In the genomic region with DNA sequence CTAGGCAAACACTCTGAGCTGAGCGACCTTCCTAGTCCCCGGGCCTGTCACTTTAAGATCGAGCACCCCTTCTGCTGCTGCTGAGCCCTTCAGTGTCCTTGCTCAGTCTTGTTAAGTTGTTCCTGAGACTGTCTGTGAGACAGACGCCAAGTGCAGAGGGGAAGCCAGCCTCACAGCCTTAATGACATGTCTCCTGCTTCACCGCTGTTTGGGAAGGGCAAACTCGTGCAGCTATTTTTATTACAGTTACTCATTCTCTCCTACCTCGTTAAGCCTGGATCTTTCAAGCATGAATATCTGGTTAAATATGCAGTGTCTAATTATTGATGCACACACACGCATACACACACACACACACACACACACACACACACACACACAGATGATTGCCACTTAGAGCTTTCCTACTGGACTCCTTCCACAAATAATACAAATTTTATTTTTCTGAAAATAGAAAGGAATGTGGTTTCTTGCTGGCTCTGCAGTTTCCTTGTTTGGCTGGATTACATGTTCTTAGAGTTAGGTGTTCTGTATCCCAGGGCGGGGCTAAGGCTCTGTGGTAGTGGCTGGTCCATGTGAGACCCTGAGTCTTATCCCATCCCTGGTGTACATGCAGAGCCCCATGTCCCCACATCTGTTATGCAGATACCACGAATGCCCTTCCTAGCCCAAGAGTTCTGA, we compare ENCODE assay signal across 9 mouse cellular contexts. TPM values are rescaled to one million over a fixed set of nuclear protein-coding genes. Genes with fewer than 3 reads are reported as not detected.
A peak's percentile ranks its signal among the peaks of the same experiment; 100 is the strongest.
DNase-seq lines count a peak whose midpoint lies in the region; ATAC-seq and TF ChIP-seq lines count a peak whose summit lies in the region.
"Had no signal": no experiment of that assay in that cellular context is flagged by ENCODE, and none has a peak within 500 bp of the region (broad histone marks: within the 10 kb centered on the region; RNA-seq: fewer than 3 reads in every experiment).

No protein-coding gene starts in this region.

- H3K9me3 ChIP-seq in heart, postnatal 0 days (replicated peaks; ENCODE audit: control insufficient read depth, low read length), result no peaks in the 10 kb centered on the region

- no peak for TF ChIP-seq CTCF in embryonic fibroblast, embryonic 13.5 days (IDR thresholded peaks at IDR 0.05; ENCODE audit: borderline replicate concordance, insufficient read depth, low read length)
- no peak for TF ChIP-seq CTCF in heart, postnatal 0 days (IDR thresholded peaks at IDR 0.05; ENCODE audit: low read depth)

- 13% methylated on average over 10 of the region's 10 CpGs for WGBS in heart, postnatal 0 days

- H3K27me3 ChIP-seq in heart, postnatal 0 days (ENCODE audit: control insufficient read depth, insufficient read depth, low read length), result no peaks in the 10 kb centered on the region

- H3K36me3 ChIP-seq in heart, postnatal 0 days (replicated peaks; ENCODE audit: control insufficient read depth, insufficient read depth, low read length), result no peaks in the 10 kb centered on the region

- H3K4me2 ChIP-seq in heart, postnatal 0 days (ENCODE audit: low read depth, low read length), result 0 out of 2 replicates have a peak overlapping the region, but pooled peaks have one; percentile 8

- 0 out of 2 replicates have a peak overlapping the region, but pooled peaks have one; percentile 12 for H3K9ac ChIP-seq in heart, postnatal 0 days (replicated peaks; ENCODE audit: low read depth, low read length)

- TF ChIP-seq EP300 in heart, postnatal 0 days (IDR thresholded peaks at IDR 0.05; ENCODE audit: low read depth), result peak; percentile 94

- H3K4me3 ChIP-seq in embryonic fibroblast, embryonic 13.5 days (ENCODE audit: insufficient read depth, low read length), result no peak overlapping the region
- no peak overlapping the region for H3K4me3 ChIP-seq in heart, postnatal 0 days (ENCODE audit: low read depth, low read length)

- H3K27ac ChIP-seq in embryonic fibroblast, embryonic 13.5 days (ENCODE audit: insufficient read depth, low read length), result peak overlapping the region; percentile 99
- peak overlapping the region; percentile 92 for H3K27ac ChIP-seq in heart, postnatal 0 days (ENCODE audit: low read depth)
- H3K27ac ChIP-seq: macrophage had no signal

- ATAC-seq in heart, postnatal 0 days (ENCODE audit: insufficient read depth, low read depth), result peak; percentile 66

- peak; percentile 29 to 34 for DNase-seq in right cerebral cortex, adult 2 months (ENCODE audit: low spot score in 2 of 2)
- no peak for DNase-seq in right cerebral cortex, postnatal 25 days
- peak; percentile 91 for DNase-seq in heart, postnatal 0 days (ENCODE audit: low spot score)
- peak; percentile 50 to 70 for DNase-seq in kidney, postnatal 4 days
- DNase-seq in thymus, postnatal 14 days, result no peak
- DNase-seq in embryo, embryonic 10.5 days (ENCODE audit: low spot score), result no peak
- DNase-seq in yolk sac, embryonic 10.5 days (ENCODE audit: low spot score), result no peak

- peaks cover 31% of the 10 kb centered on the region for H3K4me1 ChIP-seq in embryonic fibroblast, embryonic 13.5 days (ENCODE audit: control insufficient read depth, insufficient read depth, low read length)
- peaks cover 59% of the 10 kb centered on the region for H3K4me1 ChIP-seq in heart, postnatal 0 days (ENCODE audit: control insufficient read depth, insufficient read depth)

- TF ChIP-seq POLR2A in embryonic fibroblast, embryonic 13.5 days (IDR thresholded peaks at IDR 0.05; ENCODE audit: low read depth, low read length), result 0 out of 2 replicates have a peak, but pooled peaks have one; percentile 16

RNA-seq across cellular contexts. Expression of a gene that starts 18.6 kb away (rescaled TPM):
- polyA plus RNA-seq in embryonic fibroblast, embryonic 13.5 days (2011; ENCODE audit: insufficient read length, low read depth, missing spikeins), result 11.0 and 11.5 TPM in 2 replicates
- 22.4 and 25.5 TPM in 2 replicates for total RNA-seq in heart, postnatal 0 days (2014; rRNA removed; ENCODE audit: low replicate concordance)
- 9.2 and 12.2 TPM in 2 replicates for polyA plus RNA-seq in heart, postnatal 0 days (2015; fragmentation: Nextera tagmentation; extraction: Ambion mirVana)

RNA-seq across cellular contexts. Expression of a gene that starts 18.8 kb away (rescaled TPM):
- 13.6 and 15.8 TPM in 2 replicates for polyA plus RNA-seq in embryonic fibroblast, embryonic 13.5 days (2011; ENCODE audit: insufficient read length, low read depth, missing spikeins)
- total RNA-seq in heart, postnatal 0 days (2014; rRNA removed; ENCODE audit: low replicate concordance), result 29.0 and 43.1 TPM in 2 replicates
- 14.6 and 15.0 TPM in 2 replicates for polyA plus RNA-seq in heart, postnatal 0 days (2015; fragmentation: Nextera tagmentation; extraction: Ambion mirVana)

RNA-seq across cellular contexts. Expression of a gene that starts 19.0 kb away (rescaled TPM):
- not detected in 2 replicates for polyA plus RNA-seq in embryonic fibroblast, embryonic 13.5 days (2011; ENCODE audit: insufficient read length, low read depth, missing spikeins)
- not detected in 2 replicates for total RNA-seq in heart, postnatal 0 days (2014; rRNA removed; ENCODE audit: low replicate concordance)
- 1.7 and 1.9 TPM in 2 replicates for polyA plus RNA-seq in heart, postnatal 0 days (2015; fragmentation: Nextera tagmentation; extraction: Ambion mirVana)
- polyA plus RNA-seq: macrophage had no signal

Comparison
In these comparisons a context has a peak if more than half of its experiments do, and no peak if none do; other contexts are left out.
1. DNase-seq: peak in right cerebral cortex, adult 2 months (2 of 2), heart, postnatal 0 days (single experiment) and kidney, postnatal 4 days (2 of 2); none in right cerebral cortex, postnatal 25 days (single experiment), thymus, postnatal 14 days (single experiment), embryo, embryonic 10.5 days (single experiment) and yolk sac, embryonic 10.5 days (single experiment).